Mouse (Mus musculus) midbrain, embryonic 15.5 days (tissue): ENCODE results near the gene Havcr1. TPM values are rescaled to one million over a fixed set of nuclear protein-coding genes. Genes with fewer than 3 reads are reported as not detected.

Source experiments
- polyA plus RNA-seq: library from polyadenylated mRNA; unstranded; fragments of >200 nt; fragmentation: Nextera tagmentation; extraction: Ambion mirVana; gene quantifications from 2 replicates; pipeline ENCODE4 v1.2.1, GENCODE M21; 2015

Havcr1 gene
- polyA plus RNA-seq, 1 experiment from 2014 or later: not detected

Other genes starting within 250 kb of the Havcr1 start
- not detected in 2 replicates for gene Gm12169, start 210.9 kb upstream of the Havcr1 start, polyA plus RNA-seq
- not detected in 2 replicates for gene BC053393, start 163.5 kb upstream of the Havcr1 start, polyA plus RNA-seq
- not detected in 2 replicates for gene Dppa1, start 105.8 kb upstream of the Havcr1 start, polyA plus RNA-seq
- 0.20 and 0.26 TPM in 2 replicates for gene Timd2, start 28.0 kb upstream of the Havcr1 start, polyA plus RNA-seq
- gene Timd4, start 75.7 kb downstream of the Havcr1 start, polyA plus RNA-seq: 0.10 TPM in 1 of 2 replicates, not detected in the other